Mouse (Mus musculus) central nervous system, embryonic 18 days (tissue): Measurements from ENCODE around the gene Nlrp9a. TPM values are rescaled to one million over a fixed set of nuclear protein-coding genes. Genes with fewer than 3 reads are reported as not detected.

ENCODE experiments used
- polyA plus RNA-seq: library from polyadenylated mRNA; depleted of rRNA; stranded (reverse); fragments of >200 nt; gene quantifications from 2 replicates; pipeline ENCODE4 v1.2.3, GENCODE M21; 2012; rRNA removed

Nlrp9a gene
- not detected in 2 replicates for polyA plus RNA-seq

GRCm38 (mm10) chr7:26534723-26535122 is at the start of gene Nlrp9a:
Nlrp9a (plus strand) TSS chr7:26535023.

GRCm38 (mm10) chr7:26618364-26618763 is 83.5 kb downstream of the Nlrp9a start, which contains the start of gene Vmn1r185:
Vmn1r185 (minus strand) TSS chr7:26618464.

Other genes starting within 250 kb of the Nlrp9a start
- gene Cyp2a4, start 227.9 kb upstream of the Nlrp9a start, polyA plus RNA-seq = not detected in 2 replicates
- gene Nlrp9c, start 131.3 kb upstream of the Nlrp9a start, polyA plus RNA-seq = not detected in 2 replicates
- not detected in 2 replicates for gene Nlrp4a, start 99.9 kb upstream of the Nlrp9a start, polyA plus RNA-seq
- not detected in 2 replicates for gene Vmn1r185, start 83.4 kb downstream of the Nlrp9a start, polyA plus RNA-seq
- 0.05 TPM in 1 of 2 replicates, not detected in the other for gene Cyp2b23, start 151.4 kb downstream of the Nlrp9a start, polyA plus RNA-seq
- gene Cyp2b19, start 222.1 kb downstream of the Nlrp9a start, polyA plus RNA-seq = not detected in 2 replicates